Mouse (Mus musculus): ENCODE results near the gene Itgb5.
A peak's percentile ranks its signal among the peaks of the same experiment; 100 is the strongest.

The Itgb5 gene

GRCm38 (mm10) chr16:33832728-33833428 lies 3.4 kb downstream of the Itgb5 start:
- DNase-seq: peak; percentile 72

GRCm38 (mm10) chr16:33833429-33833753 lies 3.9 kb downstream of the Itgb5 start:
- DNase-seq: no peak

GRCm38 (mm10) chr16:33833781-33834482 lies 4.5 kb downstream of the Itgb5 start:
- DNase-seq: peak; percentile 84

GRCm38 (mm10) chr16:33836676-33837075 lies 7.2 kb downstream of the Itgb5 start:
- DNase-seq: no peak

GRCm38 (mm10) chr16:33837191-33837590 lies 7.7 kb downstream of the Itgb5 start:
- no peak for DNase-seq

GRCm38 (mm10) chr16:33840616-33841015 lies 11.2 kb downstream of the Itgb5 start:
- no peak for DNase-seq

- peak; percentile 16 for DNase-seq
These were observed 12.8 kb downstream of the Itgb5 start for GRCm38 (mm10) chr16:33842081-33842880.

- DNase-seq: no peak
These were observed 14.7 kb downstream of the Itgb5 start for GRCm38 (mm10) chr16:33844150-33844611.

GRCm38 (mm10) chr16:33844866-33845265 lies 15.4 kb downstream of the Itgb5 start:
- DNase-seq: no peak

- no peak for DNase-seq
These were observed 23.8 kb downstream of the Itgb5 start for GRCm38 (mm10) chr16:33853271-33853670.

- DNase-seq: no peak
These were observed 29.3 kb downstream of the Itgb5 start for GRCm38 (mm10) chr16:33858766-33859165.

- no peak for DNase-seq
These were observed 29.9 kb downstream of the Itgb5 start for GRCm38 (mm10) chr16:33859380-33859779.

GRCm38 (mm10) chr16:33859988-33860700 lies 30.7 kb downstream of the Itgb5 start:
- DNase-seq: no peak

GRCm38 (mm10) chr16:33862406-33862805 lies 32.9 kb downstream of the Itgb5 start:
- DNase-seq: no peak

GRCm38 (mm10) chr16:33863208-33863751 lies 33.8 kb downstream of the Itgb5 start:
- DNase-seq: no peak

GRCm38 (mm10) chr16:33870224-33870785 lies 40.8 kb downstream of the Itgb5 start:
- DNase-seq: no peak

- DNase-seq: no peak
These were observed 41.7 kb downstream of the Itgb5 start for GRCm38 (mm10) chr16:33870988-33871758.

- DNase-seq: no peak
These were observed 42.5 kb downstream of the Itgb5 start for GRCm38 (mm10) chr16:33871865-33872443.

GRCm38 (mm10) chr16:33873282-33873681 lies 43.8 kb downstream of the Itgb5 start:
- no peak for DNase-seq

- no peak for DNase-seq
These were observed 48.7 kb downstream of the Itgb5 start for GRCm38 (mm10) chr16:33878041-33878783.

All from embryo, embryonic 11 days (tissue).